Mouse (Mus musculus) midbrain, embryonic 14.5 days (tissue): ENCODE measurements at regions not wholly inside any gene's neighbourhood (a gene's known extent, or its start where the extent isn't known, plus 50 kb on each side); places are given as distances from the start of the nearest gene placed in this dataset.

Experiments used
- ATAC-seq: fragments of 200-750 bp; cut with Nextera tagmentation; 2 replicates; pipeline ENCODE4 v1.8.0; 2017; ENCODE audit warnings: moderate number of reproducible peaks, moderate library complexity; ENCODE audit not compliant: low FRiP score, low TSS enrichment
- DNase-seq: peaks from one replicate; pipeline ENCODE4 v3.0.0-alpha.2; 2015
- H3K27ac ChIP-seq: fragments of 300-500 bp; sonication (generic); replicated peaks from 2 replicates; pipeline ENCODE4 v1.5.1; 2014; ENCODE audit warnings: mild to moderate bottlenecking, low read depth, low read length, moderate library complexity
- H3K27me3 ChIP-seq: fragments of 300-500 bp; sonication (generic); 2 replicates; pipeline ENCODE4 v1.6.1; 2014; ENCODE audit warnings: low read length, control low read depth, mixed read lengths; ENCODE audit not compliant: control insufficient read depth, insufficient read depth
- H3K36me3 ChIP-seq: fragments of 300-500 bp; sonication (generic); 2 replicates; pipeline ENCODE4 v1.6.1; 2014; ENCODE audit warnings: low read length, control low read depth; ENCODE audit not compliant: control insufficient read depth, insufficient read depth
- H3K4me1 ChIP-seq: fragments of 300-500 bp; sonication (generic); 2 replicates; pipeline ENCODE4 v1.6.1; 2014; ENCODE audit warnings: mild to moderate bottlenecking, antibody characterized with exemption, low read length, control low read depth; ENCODE audit not compliant: control insufficient read depth, insufficient read depth
- H3K4me2 ChIP-seq: fragments of 300-500 bp; sonication (generic); 2 replicates; pipeline ENCODE4 v1.6.1; 2014; ENCODE audit warnings: mild to moderate bottlenecking, low read length, moderate library complexity
- H3K4me3 ChIP-seq: fragments of 300-500 bp; sonication (generic); replicated peaks from 2 replicates; pipeline ENCODE4 v1.5.1; 2014; ENCODE audit warnings: low read depth, low read length
- H3K9ac ChIP-seq: fragments of 300-500 bp; sonication (generic); replicated peaks from 2 replicates; pipeline ENCODE4 v1.6.1; 2014; ENCODE audit warnings: mild to moderate bottlenecking, low read length, moderate library complexity
- H3K9me3 ChIP-seq: fragments of 300-500 bp; sonication (generic); 2 replicates; pipeline ENCODE4 v1.6.1; 2016; ENCODE audit warnings: low read length, control low read depth, mixed read lengths; ENCODE audit not compliant: control insufficient read depth
- WGBS: fragments of 180-500 bp; shearing (Covaris S2); extraction: QIAGEN DNeasy Blood & Tissue Kit; methylation state at CpG from one replicate; pipeline ENCODE4 v1.1.7; 2014; 5-methylcytosine and 5-hydroxymethylcytosine counted together

- Histone ChIP-seq H3K4me1 (no peaks in the 10 kb centered on the region), H3K27me3 (no peaks in the 10 kb centered on the region), H3K36me3 (no peaks in the 10 kb centered on the region), H3K9ac (no peak overlapping the region), H3K9me3 (no peaks in the 10 kb centered on the region), H3K27ac (no peak overlapping the region), H3K4me3 (no peak overlapping the region), H3K4me2 (no peak overlapping the region)
- DNase-seq (no peak), ATAC-seq (no peak)
- WGBS: 90% methylated on average over 4 of the region's 4 CpGs
These were observed 303.3 kb downstream of the Nuak1 start for GRCm38 (mm10) chr10:84137019-84137658.

GRCm38 (mm10) chr10:84142741-84143454, 297.5 kb downstream of the Nuak1 start:
- Histone ChIP-seq H3K27ac (no peak overlapping the region), H3K4me2 (no peak overlapping the region), H3K4me3 (no peak overlapping the region), H3K27me3 (no peaks in the 10 kb centered on the region), H3K36me3 (no peaks in the 10 kb centered on the region), H3K4me1 (no peaks in the 10 kb centered on the region), H3K9me3 (no peaks in the 10 kb centered on the region), H3K9ac (no peak overlapping the region)
- DNase-seq (no peak), ATAC-seq (no peak)
- 90% methylated on average over 8 of the region's 8 CpGs for WGBS

GRCm38 (mm10) chr10:84143674-84144343, 296.6 kb downstream of the Nuak1 start:
- no peaks in the 10 kb centered on the region for H3K27me3 ChIP-seq
- H3K9ac ChIP-seq: no peak overlapping the region
- H3K4me2 ChIP-seq: no peak overlapping the region
- no peaks in the 10 kb centered on the region for H3K4me1 ChIP-seq
- WGBS: 78% methylated on average over 5 of the region's 5 CpGs
- ATAC-seq (no peak), DNase-seq (no peak)
- H3K36me3 ChIP-seq: no peaks in the 10 kb centered on the region
- no peak overlapping the region for H3K27ac ChIP-seq
- H3K4me3 ChIP-seq: no peak overlapping the region
- H3K9me3 ChIP-seq: no peaks in the 10 kb centered on the region

- no peak overlapping the region for H3K27ac ChIP-seq
- H3K9ac ChIP-seq: no peak overlapping the region
- DNase-seq: no peak
- no peaks in the 10 kb centered on the region for H3K4me1 ChIP-seq
- no peaks in the 10 kb centered on the region for H3K9me3 ChIP-seq
- no peaks in the 10 kb centered on the region for H3K27me3 ChIP-seq
- H3K36me3 ChIP-seq: no peaks in the 10 kb centered on the region
- H3K4me3 ChIP-seq: no peak overlapping the region
- ATAC-seq: no peak
- H3K4me2 ChIP-seq: no peak overlapping the region
These were observed 296.1 kb downstream of the Nuak1 start for GRCm38 (mm10) chr10:84144344-84144687.

GRCm38 (mm10) chr10:84147305-84147984, 293.0 kb downstream of the Nuak1 start:
- no peaks in the 10 kb centered on the region for H3K4me1 ChIP-seq
- H3K27ac ChIP-seq: no peak overlapping the region
- H3K36me3 ChIP-seq: no peaks in the 10 kb centered on the region
- no peaks in the 10 kb centered on the region for H3K9me3 ChIP-seq
- H3K27me3 ChIP-seq: no peaks in the 10 kb centered on the region
- DNase-seq: no peak
- H3K9ac ChIP-seq: no peak overlapping the region
- no peak overlapping the region for H3K4me3 ChIP-seq
- no peak overlapping the region for H3K4me2 ChIP-seq
- 92% methylated on average over 2 of the region's 2 CpGs for WGBS
- ATAC-seq: no peak

- Histone ChIP-seq H3K27me3 (no peaks in the 10 kb centered on the region), H3K4me3 (no peak overlapping the region), H3K27ac (no peak overlapping the region), H3K36me3 (no peaks in the 10 kb centered on the region), H3K4me1 (no peaks in the 10 kb centered on the region), H3K9ac (no peak overlapping the region), H3K9me3 (no peaks in the 10 kb centered on the region), H3K4me2 (no peak overlapping the region)
- ATAC-seq (no peak), DNase-seq (no peak)
- WGBS: 82% methylated on average over 4 of the region's 4 CpGs
These were observed 276.6 kb downstream of the Nuak1 start for GRCm38 (mm10) chr10:84163752-84164151.

- no peak overlapping the region for H3K27ac ChIP-seq
- H3K27me3 ChIP-seq: no peaks in the 10 kb centered on the region
- no peak overlapping the region for H3K4me3 ChIP-seq
- no peaks in the 10 kb centered on the region for H3K9me3 ChIP-seq
- H3K36me3 ChIP-seq: no peaks in the 10 kb centered on the region
- no peak for ATAC-seq
- 91% methylated on average over 10 of the region's 10 CpGs for WGBS
- H3K4me1 ChIP-seq: no peaks in the 10 kb centered on the region
- no peak overlapping the region for H3K9ac ChIP-seq
- no peak overlapping the region for H3K4me2 ChIP-seq
- DNase-seq: no peak
These were observed 274.4 kb downstream of the Nuak1 start for GRCm38 (mm10) chr10:84165832-84166567.

- Histone ChIP-seq H3K9ac (no peak overlapping the region), H3K9me3 (no peaks in the 10 kb centered on the region), H3K4me1 (no peaks in the 10 kb centered on the region), H3K27me3 (no peaks in the 10 kb centered on the region), H3K27ac (no peak overlapping the region), H3K4me3 (no peak overlapping the region), H3K36me3 (no peaks in the 10 kb centered on the region), H3K4me2 (no peak overlapping the region)
- peak; percentile 67 for DNase-seq
- 70% methylated on average over 3 of the region's 3 CpGs for WGBS
- ATAC-seq: 0 out of 2 replicates have a peak, but pooled peaks have one; percentile 46
These were observed 273.9 kb downstream of the Nuak1 start for GRCm38 (mm10) chr10:84166568-84166905.
